Mouse (Mus musculus): Measurements from ENCODE around the gene Ephx4. TPM values are rescaled to one million over a fixed set of nuclear protein-coding genes. Genes with fewer than 3 reads are reported as not detected.
"Not testable (repeated sequence)": the region's sequence is repeated elsewhere in the genome, so short reads cannot be mapped to it uniquely, and the experiment has no call there.

Ephx4 gene
- total RNA-seq (2021): 10 to 100 TPM; 47.9 to 48.5 TPM

DNA sequence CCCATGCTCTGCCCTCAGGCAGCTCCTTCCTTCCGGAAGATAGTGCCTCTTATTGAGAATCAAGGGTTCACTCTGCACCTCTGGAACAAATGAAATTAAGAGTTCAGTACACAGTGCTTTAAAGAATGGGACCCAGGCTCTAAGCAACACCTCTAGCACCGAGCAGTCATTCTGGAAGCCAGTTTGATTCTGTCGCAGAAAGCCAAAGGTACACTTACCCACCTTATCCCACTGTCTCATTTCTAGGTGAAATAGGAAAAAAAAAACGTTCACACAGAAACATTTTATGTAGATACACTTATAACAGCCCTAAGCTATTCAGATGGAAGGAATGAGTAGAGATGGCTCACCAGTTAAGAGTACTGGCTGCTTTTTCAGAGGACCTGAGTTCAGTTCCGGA lies at the start of gene Ephx4:
TSS of gene Ephx4 (plus strand) at position 301 of the 400 bp plus-strand sequence.
- intact Hi-C loops (cut with DNase I): no loop called here
- DNase-seq (ENCODE audit: extremely low spot score in 1 of 2, low spot score in 2 of 2): no peak

DNA sequence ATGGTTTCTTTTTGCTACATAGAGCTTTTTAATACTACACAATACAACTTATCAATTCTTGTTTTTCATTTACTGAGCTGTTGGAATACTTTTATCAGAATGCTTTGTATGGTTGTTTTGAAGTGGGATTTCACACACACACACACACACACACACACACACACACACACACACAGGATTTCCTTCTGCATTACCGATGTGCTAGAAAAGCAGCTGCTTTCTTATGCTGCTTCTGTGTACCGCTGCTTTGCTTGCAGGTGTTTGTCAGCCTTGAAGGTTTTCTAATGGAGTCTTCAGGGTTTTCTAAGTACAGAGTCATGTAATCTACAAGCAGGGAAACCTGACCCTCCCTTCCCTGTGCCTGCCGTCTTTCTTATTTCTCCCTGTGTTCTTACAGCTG lies 48.6 kb upstream of the Ephx4 start:
- intact Hi-C loops (cut with DNase I): no loop called here
- DNase-seq (ENCODE audit: extremely low spot score in 1 of 2, low spot score in 2 of 2): no peak

DNA sequence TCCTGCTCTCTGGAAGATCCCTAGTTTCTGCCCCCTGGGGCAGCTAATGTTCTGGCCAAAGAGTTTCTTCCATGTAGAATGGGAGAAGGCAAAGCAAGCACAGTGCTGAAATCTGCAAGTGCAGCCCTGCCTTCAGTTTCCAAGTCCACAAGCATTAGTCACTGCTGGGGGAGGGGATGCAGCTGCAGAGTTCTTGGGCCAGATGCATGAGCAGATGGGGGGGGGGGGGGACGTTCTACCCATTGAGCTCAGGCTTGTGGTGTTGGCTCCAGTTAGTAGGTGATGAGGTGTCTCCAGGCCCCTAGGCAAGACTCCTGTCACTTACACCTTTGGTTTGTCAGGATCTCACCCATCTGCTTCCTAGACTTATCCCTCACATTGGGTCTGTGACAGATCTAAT lies 46.7 kb upstream of the Ephx4 start:
- no peak for DNase-seq (ENCODE audit: extremely low spot score in 1 of 2, low spot score in 2 of 2)
- intact Hi-C loops (cut with DNase I): no loop called here

DNA sequence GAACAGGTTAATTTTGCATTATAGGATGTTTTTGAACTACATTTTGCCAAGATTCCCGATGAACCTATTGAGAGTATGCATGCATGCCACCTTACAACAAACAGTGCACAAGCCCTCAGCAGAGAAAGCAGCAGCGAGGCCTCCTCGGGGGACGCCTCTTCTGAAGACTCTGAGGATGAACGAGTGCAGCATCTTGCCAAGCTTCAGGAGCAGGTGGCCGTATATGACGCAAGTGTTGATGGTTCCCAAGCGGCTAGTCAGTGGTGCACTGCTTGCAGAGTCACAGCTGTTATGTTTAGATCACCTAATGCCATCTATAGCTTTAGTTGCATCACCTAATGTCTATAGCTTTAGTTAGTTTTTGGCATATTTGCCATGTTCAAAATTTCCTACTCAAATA lies 44.8 kb upstream of the Ephx4 start:
- DNase-seq (ENCODE audit: extremely low spot score in 1 of 2, low spot score in 2 of 2): no peak
- intact Hi-C loops (cut with DNase I): no loop called here

DNA sequence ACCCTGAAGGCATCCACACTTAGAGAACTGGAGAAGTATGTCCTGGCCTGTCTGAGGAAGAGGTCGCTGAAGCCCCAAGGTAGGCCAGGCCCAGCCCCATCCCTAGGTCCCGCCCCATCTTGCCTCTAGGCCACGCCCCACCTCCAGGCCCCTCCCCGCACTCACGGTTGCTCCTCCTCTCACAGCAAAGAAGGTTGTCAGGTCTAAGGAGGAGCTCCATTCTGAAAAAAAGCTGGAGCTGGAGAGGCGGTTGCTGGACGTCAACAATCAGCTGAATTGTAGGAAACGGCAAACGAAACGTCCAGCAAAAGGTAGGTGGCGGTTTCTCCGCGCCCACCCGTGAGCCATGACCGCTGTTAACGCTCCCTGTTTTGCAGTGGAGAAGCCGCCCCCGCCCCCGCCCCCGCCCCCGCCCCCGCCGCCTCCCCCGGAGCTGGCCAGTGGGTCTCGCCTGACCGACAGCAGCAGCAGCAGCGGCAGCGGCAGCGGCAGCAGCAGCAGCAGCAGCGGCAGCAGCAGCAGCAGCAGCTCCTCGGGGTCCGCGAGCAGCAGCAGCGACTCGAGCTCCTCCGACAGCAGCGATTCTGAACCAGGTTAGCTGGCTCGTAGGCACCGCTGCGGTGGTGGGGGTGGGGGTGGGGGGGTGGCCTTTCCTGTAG lies 43.0 kb upstream of the Ephx4 start:
- DNase-seq (ENCODE audit: extremely low spot score in 1 of 2, low spot score in 2 of 2): peak; percentile 63 to 90
- intact Hi-C loops (cut with DNase I): loop anchor here (5.0 kb wide), 1 partner anchor 148 kb away; the partner anchor contains the start of gene Gm42669

DNA sequence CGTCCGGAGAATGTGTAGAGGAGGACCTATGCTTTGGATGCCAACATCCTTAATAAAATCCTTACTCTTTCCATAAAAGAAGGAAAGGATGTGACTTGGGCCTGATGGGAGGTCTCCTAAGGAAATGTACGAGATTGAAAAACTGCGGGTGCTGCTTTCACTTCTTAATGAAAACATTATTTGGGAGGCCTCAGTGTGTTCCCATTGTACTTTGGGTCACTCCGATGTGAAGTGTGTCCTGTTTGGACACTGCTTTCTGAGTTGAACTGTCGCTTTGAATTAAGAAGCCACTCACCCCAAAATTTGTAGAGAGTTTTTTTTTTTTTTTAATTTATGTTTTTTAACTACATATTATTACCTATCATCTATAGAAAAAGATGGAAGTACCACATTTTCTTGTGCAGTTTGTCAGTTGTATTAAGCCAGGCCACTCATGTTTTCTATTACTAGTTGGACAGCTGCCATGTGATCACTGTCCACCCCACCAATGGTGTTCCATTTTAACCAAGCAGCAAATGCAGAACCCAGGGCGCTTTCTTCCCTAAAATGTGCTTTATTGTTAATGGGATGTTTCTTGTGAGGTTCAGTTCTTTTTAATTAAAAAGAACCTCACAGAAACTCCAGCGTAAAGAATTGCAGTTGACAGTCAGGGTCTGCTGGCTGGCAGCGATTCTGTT lies 42.3 kb upstream of the Ephx4 start:
- intact Hi-C loops (cut with DNase I): loop anchor here (5.0 kb wide), 1 partner anchor 147 kb away; the partner anchor contains the start of gene Gm42669
- DNase-seq (ENCODE audit: extremely low spot score in 1 of 2, low spot score in 2 of 2): no peak

DNA sequence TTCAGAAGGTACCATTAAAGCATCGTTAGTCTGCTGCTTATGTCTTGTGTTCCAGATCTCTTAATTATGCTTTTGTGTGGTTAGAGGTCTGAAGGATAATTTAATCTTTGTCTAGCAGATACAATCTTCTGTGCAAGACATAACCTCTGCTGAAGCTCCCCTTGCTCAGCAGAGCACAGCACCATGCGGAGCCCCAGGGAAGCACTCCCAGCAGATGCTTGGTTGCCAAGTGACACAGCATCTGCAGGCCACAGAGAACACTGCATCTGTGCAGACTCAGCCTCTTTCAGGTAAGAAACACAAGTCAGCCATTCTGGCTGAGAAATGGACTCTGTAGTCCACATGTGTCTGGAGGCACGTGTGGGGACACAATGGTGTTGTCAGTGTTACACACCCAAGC lies 32.5 kb upstream of the Ephx4 start:
- no peak for DNase-seq (ENCODE audit: extremely low spot score in 1 of 2, low spot score in 2 of 2)
- intact Hi-C loops (cut with DNase I): no loop called here

DNA sequence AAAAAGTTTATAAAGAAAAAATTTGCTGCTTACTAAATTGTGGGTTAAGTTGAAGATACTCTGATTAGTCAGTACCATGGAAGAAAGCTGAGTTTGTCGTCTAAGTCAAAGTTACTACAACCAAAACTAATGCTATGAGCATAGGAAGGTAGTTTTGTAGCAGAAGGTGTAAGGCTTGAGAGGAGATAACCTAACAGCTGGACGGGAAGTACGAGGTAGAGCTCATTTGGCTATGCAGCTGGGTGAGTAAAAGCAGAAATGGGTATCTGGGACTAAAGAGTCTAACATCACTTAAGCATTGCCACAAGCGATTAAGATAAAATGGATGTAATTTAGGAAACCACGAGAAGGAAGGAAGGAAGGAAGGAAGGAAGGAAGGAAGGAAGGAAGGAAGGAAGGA lies 31.2 kb upstream of the Ephx4 start:
- intact Hi-C loops (cut with DNase I): no loop called here
- DNase-seq (ENCODE audit: extremely low spot score in 1 of 2, low spot score in 2 of 2): no peak

DNA sequence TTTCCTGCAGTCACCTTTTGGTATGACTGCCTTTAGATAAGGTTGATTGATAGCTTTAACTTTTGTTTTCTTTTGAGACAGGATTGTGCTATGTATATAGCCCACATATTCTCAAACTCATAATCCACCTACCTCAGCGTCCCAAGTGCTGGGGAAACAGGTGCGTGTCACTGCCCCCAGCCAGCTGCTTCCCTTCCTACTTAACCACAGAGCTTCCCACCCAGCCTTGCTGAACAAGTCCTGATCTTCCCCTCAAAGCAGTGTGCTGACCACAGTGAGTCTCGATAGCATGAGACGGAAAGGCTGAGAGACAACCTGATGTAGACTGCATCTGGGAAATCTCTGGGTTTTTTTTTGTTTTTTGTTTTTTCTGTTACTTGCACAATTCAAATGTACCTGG lies 29.3 kb upstream of the Ephx4 start:
- intact Hi-C loops (cut with DNase I): no loop called here
- DNase-seq (ENCODE audit: extremely low spot score in 1 of 2, low spot score in 2 of 2): no peak

DNA sequence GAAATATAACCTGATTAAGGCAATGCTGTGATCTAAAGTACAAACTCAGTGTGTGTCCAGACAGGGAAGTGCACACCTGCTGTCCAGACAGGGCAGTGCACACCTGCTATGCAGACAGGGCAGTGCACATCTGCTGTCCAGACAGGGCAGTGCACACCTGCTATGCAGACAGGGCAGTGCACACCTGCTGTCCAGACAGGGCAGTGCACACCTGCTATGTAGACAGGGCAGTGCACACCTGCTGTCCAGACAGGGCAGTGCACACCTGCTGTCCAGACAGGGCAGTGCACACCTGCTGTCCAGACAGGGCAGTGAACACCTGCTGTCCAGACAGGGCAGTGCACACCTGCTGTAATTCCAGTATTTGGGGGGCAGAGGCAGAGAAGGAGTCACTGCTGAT lies 16.1 kb upstream of the Ephx4 start:
- intact Hi-C loops (cut with DNase I); DNase-seq (ENCODE audit: extremely low spot score in 1 of 2, low spot score in 2 of 2): not testable (repeated sequence)

DNA sequence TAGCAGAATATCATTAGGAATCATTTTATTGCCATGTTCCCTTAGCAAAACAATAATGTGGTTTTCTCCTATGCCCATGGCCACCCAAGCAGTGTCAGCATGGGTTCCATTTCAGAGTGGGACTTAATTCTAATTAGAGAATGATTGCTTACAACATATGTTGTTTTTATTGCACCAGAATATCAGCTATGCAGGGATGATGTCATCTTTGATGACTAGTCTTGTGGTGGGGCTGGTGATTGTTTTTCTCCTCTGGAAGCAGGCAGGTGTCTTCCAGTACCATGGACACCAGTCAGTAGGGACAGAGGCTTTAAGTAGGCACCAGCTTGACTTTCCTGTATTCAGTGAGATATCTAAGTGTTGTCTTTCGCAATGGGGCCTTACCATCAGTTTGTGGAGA lies 14.7 kb upstream of the Ephx4 start:
- DNase-seq (ENCODE audit: extremely low spot score in 1 of 2, low spot score in 2 of 2): no peak
- intact Hi-C loops (cut with DNase I): no loop called here

DNA sequence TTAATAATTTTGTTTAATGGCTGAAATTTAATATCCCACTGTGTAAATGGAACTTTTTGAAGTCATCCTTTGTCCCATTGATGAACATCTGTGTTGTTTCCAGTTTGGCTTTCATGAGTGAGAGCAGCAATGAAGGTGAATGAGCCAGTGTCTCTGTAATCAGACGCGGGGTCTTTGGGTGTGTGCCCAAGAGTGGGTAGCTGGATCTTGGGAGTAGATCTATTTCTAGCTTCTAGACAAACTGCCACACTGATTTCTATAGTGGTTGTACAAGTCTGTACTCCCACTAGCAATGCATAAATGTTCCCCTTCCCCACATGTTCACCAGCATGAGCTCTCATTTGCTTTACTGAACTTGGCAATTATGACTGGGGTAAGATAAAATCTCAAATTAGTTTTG lies 13.2 kb upstream of the Ephx4 start:
- DNase-seq (ENCODE audit: extremely low spot score in 1 of 2, low spot score in 2 of 2): no peak

DNA sequence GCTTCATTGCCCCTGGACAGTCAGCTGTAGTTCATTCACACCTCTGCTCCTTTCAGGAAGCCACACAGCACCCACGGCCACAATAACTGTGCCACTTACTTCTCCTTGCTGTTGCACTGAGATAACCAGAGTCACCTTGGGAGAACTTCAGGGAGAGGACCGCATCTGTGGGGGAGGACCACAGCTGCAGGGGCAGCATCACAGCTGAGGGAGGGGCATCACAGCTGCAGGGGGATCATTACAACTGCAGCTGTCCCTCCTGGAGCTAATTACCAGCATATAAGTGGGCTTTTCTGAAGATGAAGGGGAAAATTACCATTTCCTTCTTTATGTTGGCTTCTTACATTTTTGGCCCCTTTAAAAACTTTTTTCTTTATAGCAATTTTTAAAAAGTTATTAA lies 8.1 kb upstream of the Ephx4 start:
- intact Hi-C loops (cut with DNase I): no loop called here
- DNase-seq (ENCODE audit: extremely low spot score in 1 of 2, low spot score in 2 of 2): no peak

More for the DNA sequence above, 13.2 kb upstream of the Ephx4 start:
- intact Hi-C loops (cut with DNase I): no loop called here

DNA sequence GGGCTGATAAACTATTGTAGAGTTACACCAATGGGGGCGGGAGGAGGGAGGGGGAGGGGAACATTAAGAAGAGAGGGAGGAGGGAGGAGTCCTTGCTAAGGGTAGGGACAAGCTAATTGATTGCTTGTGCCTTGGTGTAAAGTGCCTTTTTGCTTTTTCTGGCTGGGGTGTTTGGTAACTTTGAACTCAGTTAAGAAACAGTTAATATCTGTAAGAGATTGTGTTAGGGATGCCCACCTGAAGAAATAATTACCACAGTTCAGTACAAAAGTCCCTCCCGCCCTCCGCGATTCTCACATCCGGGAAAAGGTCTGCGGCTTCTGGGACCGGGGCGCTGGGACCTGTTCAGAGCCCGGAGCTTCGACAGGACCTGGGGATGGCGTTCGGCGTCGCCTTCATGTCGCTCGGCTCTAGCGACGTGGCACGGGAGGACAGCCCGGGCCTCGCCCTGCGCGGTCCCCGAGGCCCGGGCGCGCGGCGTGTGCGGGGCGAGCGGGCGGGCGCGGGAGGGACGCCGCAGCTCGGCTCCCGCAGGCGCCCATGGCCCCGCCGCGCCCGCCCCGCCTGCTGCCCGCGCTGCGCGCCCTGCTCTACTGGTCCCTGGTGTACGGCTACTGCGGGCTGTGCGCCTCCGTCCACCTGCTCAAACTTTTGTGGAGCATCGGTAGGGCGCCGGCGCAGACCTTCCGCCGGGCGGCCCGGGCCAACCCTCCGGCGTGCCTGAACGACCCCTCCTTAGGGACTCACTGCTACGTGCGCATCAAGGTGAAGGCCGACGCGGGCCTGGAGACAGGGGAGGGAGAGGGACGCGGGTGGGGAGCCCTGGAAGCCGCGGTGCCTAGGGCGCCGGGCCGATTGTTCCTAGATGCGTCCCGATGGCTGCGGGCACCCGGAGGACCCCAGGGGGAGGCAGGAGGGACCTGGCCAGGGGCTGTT lies 743 bp downstream of the Ephx4 start:
- intact Hi-C loops (cut with DNase I): no loop called here
- DNase-seq (ENCODE audit: extremely low spot score in 1 of 2, low spot score in 2 of 2): peak in 1 of 2 experiments; percentile 55

DNA sequence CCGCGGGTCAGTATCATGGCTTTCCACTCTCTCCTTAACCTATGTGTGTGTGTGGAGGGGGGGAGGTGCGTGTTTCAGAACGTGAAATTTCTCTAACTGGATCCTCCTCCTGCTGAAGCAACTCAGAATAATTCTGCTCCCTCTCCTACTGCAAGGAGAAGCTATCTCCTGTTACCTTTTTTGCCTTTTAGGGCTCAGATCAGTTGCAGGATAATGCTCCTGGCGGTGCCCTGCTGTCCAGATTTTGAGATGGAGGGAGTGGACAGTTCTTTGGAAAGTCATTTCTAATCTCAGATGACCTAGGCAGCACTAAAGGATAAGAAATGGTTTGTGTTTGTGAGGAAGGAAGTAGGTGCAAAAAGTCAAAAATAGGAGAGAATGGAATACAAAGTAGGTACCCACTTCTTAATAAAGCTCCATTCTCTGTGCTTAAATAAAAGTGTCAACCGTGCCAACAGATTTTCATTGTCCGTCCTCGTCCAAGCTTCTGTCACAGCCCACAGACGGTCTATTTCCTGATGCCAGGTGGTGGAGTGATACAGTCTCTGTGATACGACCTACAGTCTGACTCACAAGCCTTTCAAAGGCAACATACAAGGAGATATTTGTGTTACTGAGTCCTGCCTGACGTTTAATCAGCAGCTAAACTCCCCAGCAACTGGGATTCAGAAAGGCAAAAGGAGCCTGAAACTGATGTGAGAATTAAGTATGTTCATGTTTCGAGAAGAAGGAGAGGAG lies 1.6 kb downstream of the Ephx4 start:
- intact Hi-C loops (cut with DNase I): no loop called here
- no peak for DNase-seq (ENCODE audit: extremely low spot score in 1 of 2, low spot score in 2 of 2)

DNA sequence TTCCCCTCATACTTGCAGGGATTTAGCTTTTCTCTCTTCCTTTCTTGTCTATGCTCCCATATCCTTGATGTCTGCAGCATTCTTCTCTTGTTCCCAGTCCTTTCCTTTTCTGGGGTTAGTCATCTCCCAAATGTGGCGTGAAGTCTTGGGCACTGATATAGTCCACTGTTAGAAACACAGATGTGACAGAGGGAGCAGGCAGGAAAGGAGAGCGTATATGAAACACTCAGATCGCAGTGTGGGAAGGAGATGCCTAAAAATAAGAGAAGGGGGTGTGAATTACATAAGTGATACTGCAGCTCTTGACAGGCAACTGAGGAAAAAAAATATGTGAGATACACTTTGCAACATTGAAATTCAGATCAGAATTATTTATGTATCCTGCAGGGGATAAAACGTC lies 2.8 kb downstream of the Ephx4 start:
- intact Hi-C loops (cut with DNase I): no loop called here

DNA sequence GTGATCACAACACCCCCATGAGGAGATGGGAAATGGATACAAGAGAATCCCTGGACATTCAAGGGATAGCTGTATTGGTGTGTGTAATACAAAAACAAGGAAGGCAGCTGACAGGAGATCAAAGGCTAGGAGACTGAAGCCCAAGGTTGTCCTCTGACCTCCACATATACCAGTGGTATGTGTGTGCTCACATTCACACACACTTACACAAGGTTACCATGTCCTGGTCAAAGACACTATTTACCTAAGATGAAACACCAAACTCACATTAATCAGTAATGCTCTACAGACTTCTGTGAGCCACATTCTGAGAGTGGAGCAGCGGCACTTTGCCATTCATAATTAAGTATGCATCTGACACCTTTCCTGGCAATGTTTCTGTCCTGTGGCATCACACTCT lies 7.8 kb downstream of the Ephx4 start:
- intact Hi-C loops (cut with DNase I): no loop called here
- DNase-seq (ENCODE audit: extremely low spot score in 1 of 2, low spot score in 2 of 2): no peak

More for the DNA sequence above, 2.8 kb downstream of the Ephx4 start:
- DNase-seq (ENCODE audit: extremely low spot score in 1 of 2, low spot score in 2 of 2): peak in 1 of 2 experiments; percentile 60

DNA sequence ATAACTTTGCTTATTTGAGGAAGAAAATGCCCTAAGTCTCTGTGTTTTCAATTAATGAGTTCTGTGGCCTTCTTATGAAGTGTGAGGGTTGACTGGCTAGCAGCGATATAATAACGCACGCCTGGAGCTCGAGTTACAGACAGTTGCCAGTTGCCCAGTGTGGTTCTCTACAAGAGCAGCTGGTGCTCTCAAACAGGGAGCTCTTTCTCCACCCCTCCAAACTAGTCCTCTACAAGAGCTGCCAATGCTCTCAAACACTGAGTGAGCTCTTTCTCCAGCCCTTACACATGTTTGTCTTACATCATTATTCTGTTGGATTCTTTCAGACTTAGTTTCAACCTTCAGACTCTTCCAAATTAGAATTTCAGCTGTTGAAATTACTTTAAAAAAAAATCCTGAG lies 8.8 kb downstream of the Ephx4 start:
- intact Hi-C loops (cut with DNase I): no loop called here
- DNase-seq (ENCODE audit: extremely low spot score in 1 of 2, low spot score in 2 of 2): no peak

DNA sequence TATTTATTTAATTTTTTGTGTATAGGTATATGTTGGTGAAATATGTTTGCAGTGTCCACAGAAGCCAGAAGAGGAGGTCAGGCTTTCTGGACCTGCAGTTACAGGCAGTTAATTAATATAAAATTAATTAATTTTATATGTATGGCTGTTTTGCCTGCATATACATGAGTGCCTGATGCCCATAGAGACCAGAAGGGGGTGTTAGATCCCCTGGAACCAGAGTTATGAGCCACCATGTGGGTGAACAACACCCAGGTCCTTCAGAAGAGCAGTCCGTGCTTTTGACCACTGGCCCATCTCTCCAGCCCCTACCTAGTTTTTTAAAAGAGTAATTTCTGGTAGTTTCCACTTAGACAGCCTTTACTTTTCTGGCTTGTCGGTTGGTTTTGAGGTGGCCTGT lies 9.7 kb downstream of the Ephx4 start:
- DNase-seq (ENCODE audit: extremely low spot score in 1 of 2, low spot score in 2 of 2): no peak
- intact Hi-C loops (cut with DNase I): no loop called here

Measured in left cerebral cortex, postnatal 10 days (tissue).